In the genomic region with DNA sequence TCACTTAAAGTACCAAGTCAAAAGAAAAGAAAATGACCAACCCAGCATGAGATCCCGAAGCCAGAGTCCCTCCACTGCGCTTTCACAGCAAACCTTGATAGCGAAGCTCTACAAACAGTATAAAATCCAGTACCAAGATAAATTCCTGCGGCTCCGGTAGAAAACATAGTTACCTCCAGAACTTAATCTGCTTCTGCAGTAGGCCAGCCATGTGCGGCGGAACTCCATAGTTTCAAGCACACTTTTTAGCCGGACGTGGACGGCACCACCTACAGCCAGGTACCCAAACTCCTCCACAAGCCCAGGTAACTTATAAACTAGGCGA, we compare ENCODE assay signal across 9 mouse cellular contexts. TPM values are rescaled to one million over a fixed set of nuclear protein-coding genes. Genes with fewer than 3 reads are reported as not detected.
A peak's percentile ranks its signal among the peaks of the same experiment; 100 is the strongest.
DNase-seq lines count a peak whose midpoint lies in the region; ATAC-seq and TF ChIP-seq lines count a peak whose summit lies in the region.
"Had no signal": no experiment of that assay in that cellular context is flagged by ENCODE, and none has a peak within 500 bp of the region (broad histone marks: within the 10 kb centered on the region; RNA-seq: fewer than 3 reads in every experiment).

No protein-coding gene starts in this region.

- intact Hi-C loops in left cerebral cortex, postnatal 4 days (cut with DNase I), result no loop called here

- no peaks in the 10 kb centered on the region for H3K27me3 ChIP-seq in liver, adult 2 months (ENCODE audit: control insufficient read depth, insufficient read depth, low read length)
- no peaks in the 10 kb centered on the region for H3K27me3 ChIP-seq in embryonic facial prominence, embryonic 13.5 days
- H3K27me3 ChIP-seq in intestine, embryonic 15.5 days (replicated peaks), result no peaks in the 10 kb centered on the region
- H3K27me3 ChIP-seq in neural tube, embryonic 12.5 days (replicated peaks), result no peaks in the 10 kb centered on the region

- H3K4me3 ChIP-seq in liver, adult 2 months (ENCODE audit: insufficient read depth, low read depth, low read length), result peak overlapping the region; percentile 89
- peak overlapping the region; percentile 98 for H3K4me3 ChIP-seq in embryonic facial prominence, embryonic 13.5 days
- peak overlapping the region; percentile 71 for H3K4me3 ChIP-seq in intestine, embryonic 15.5 days (replicated peaks)
- peak overlapping the region; percentile 96 for H3K4me3 ChIP-seq in neural tube, embryonic 12.5 days

- no peaks in the 10 kb centered on the region for H3K9me3 ChIP-seq in embryonic facial prominence, embryonic 13.5 days
- H3K9me3 ChIP-seq in intestine, embryonic 15.5 days, result no peaks in the 10 kb centered on the region
- no peaks in the 10 kb centered on the region for H3K9me3 ChIP-seq in neural tube, embryonic 12.5 days

- TF ChIP-seq CTCF in liver, adult 2 months (IDR thresholded peaks at IDR 0.05; ENCODE audit: low read depth, low read length), result no peak

- DNase-seq in liver, adult 2 months (ENCODE audit: extremely low read depth, low read depth, low spot score), result no peak
- DNase-seq in liver, result no peak
- no peak for DNase-seq in urinary bladder, adult 18-20 months (ENCODE audit: low spot score in 2 of 2)
- DNase-seq in thymus, postnatal 25 days, result no peak
- DNase-seq in left cerebral cortex, postnatal 4 days, result no peak

- H3K4me2 ChIP-seq in embryonic facial prominence, embryonic 13.5 days, result peak overlapping the region; percentile 95
- H3K4me2 ChIP-seq in intestine, embryonic 15.5 days (replicated peaks), result peak overlapping the region; percentile 80
- peak overlapping the region; percentile 84 for H3K4me2 ChIP-seq in neural tube, embryonic 12.5 days (replicated peaks)

- ATAC-seq in embryonic facial prominence, embryonic 13.5 days (ENCODE audit: insufficient number of reproducible peaks, insufficient read depth, low FRiP score, low TSS enrichment, low read depth), result no peak
- peak; percentile 24; the same call in 1 of the 2 replicates for ATAC-seq in intestine, embryonic 15.5 days
- ATAC-seq in neural tube, embryonic 12.5 days (ENCODE audit: low FRiP score, low read depth), result no peak

- TF ChIP-seq POLR2A in liver, adult 2 months (IDR thresholded peaks at IDR 0.05; ENCODE audit: extremely low read depth, insufficient read depth, low read length), result no peak

- H3K9ac ChIP-seq in liver, adult 2 months (ENCODE audit: low read depth, low read length), result peak overlapping the region; percentile 88
- peak overlapping the region; percentile 96 for H3K9ac ChIP-seq in embryonic facial prominence, embryonic 13.5 days
- H3K9ac ChIP-seq in intestine, embryonic 15.5 days, result peak overlapping the region; percentile 85
- peak overlapping the region; percentile 97 for H3K9ac ChIP-seq in neural tube, embryonic 12.5 days

- H3K79me2 ChIP-seq in liver, adult 2 months (ENCODE audit: control insufficient read depth, insufficient read depth, low read length), result peaks cover 51% of the 10 kb centered on the region

- WGBS in liver, adult 2 months, result under 1% methylated on average over 11 of the region's 11 CpGs
- WGBS in embryonic facial prominence, embryonic 13.5 days, result under 1% methylated on average over 11 of the region's 11 CpGs
- WGBS in intestine, embryonic 15.5 days, result 0% methylated on average over 11 of the region's 11 CpGs
- under 1% methylated on average over 11 of the region's 11 CpGs for WGBS in neural tube, embryonic 12.5 days

- no peak overlapping the region for H3K27ac ChIP-seq in liver, adult 2 months (replicated peaks; ENCODE audit: insufficient read depth, low read depth, low read length)
- H3K27ac ChIP-seq in embryonic facial prominence, embryonic 13.5 days, result no peak overlapping the region
- H3K27ac ChIP-seq in intestine, embryonic 15.5 days, result peak overlapping the region; percentile 91; the same call in 1 of the 2 replicates
- H3K27ac ChIP-seq in neural tube, embryonic 12.5 days, result no peak overlapping the region

- no peaks in the 10 kb centered on the region for H3K36me3 ChIP-seq in liver, adult 2 months (ENCODE audit: control insufficient read depth, insufficient read depth, low read length)
- H3K36me3 ChIP-seq in embryonic facial prominence, embryonic 13.5 days, result no peaks in the 10 kb centered on the region
- no peaks in the 10 kb centered on the region for H3K36me3 ChIP-seq in intestine, embryonic 15.5 days
- no peaks in the 10 kb centered on the region; the same call in 1 of the 2 replicates for H3K36me3 ChIP-seq in neural tube, embryonic 12.5 days

- peaks cover 20% of the 10 kb centered on the region for H3K4me1 ChIP-seq in liver, adult 2 months (ENCODE audit: control insufficient read depth, insufficient read depth, low read length)
- H3K4me1 ChIP-seq in embryonic facial prominence, embryonic 13.5 days, result peaks cover 33% of the 10 kb centered on the region
- peaks cover 24% of the 10 kb centered on the region for H3K4me1 ChIP-seq in intestine, embryonic 15.5 days (replicated peaks)
- peaks cover 34% of the 10 kb centered on the region for H3K4me1 ChIP-seq in neural tube, embryonic 12.5 days

RNA-seq across cellular contexts. Expression of gene Usp7, which starts 54.8 kb away (rescaled TPM):
- 41.5 and 50.0 TPM in 2 replicates for total RNA-seq in liver, adult 2 months (2014; rRNA removed)
- polyA plus RNA-seq in liver, adult 2 months (2012; rRNA removed), result 10.6 and 12.5 TPM in 2 replicates
- 33.2 and 35.8 TPM in 2 replicates for polyA plus RNA-seq in embryonic facial prominence, embryonic 13.5 days (2015; fragmentation: Nextera tagmentation; extraction: Ambion mirVana)
- 22.6 and 25.5 TPM in 2 replicates for polyA plus RNA-seq in intestine, embryonic 15.5 days (2015; fragmentation: Nextera tagmentation; extraction: Ambion mirVana)
- 34.7 and 38.8 TPM in 2 replicates for polyA plus RNA-seq in neural tube, embryonic 12.5 days (2016; fragmentation: Nextera tagmentation; extraction: Ambion mirVana)
- total RNA-seq in left cerebral cortex, postnatal 4 days (2021), result 100 to 1,000 TPM; 184 to 190 TPM

RNA-seq across cellular contexts. Expression of gene Gm5767, which starts 56.7 kb away (rescaled TPM):
- not detected in 2 replicates for total RNA-seq in liver, adult 2 months (2014; rRNA removed)
- polyA plus RNA-seq in liver, adult 2 months (2012; rRNA removed), result 0.62 and 0.90 TPM in 2 replicates
- not detected in 2 replicates for polyA plus RNA-seq in embryonic facial prominence, embryonic 13.5 days (2015; fragmentation: Nextera tagmentation; extraction: Ambion mirVana)
- not detected in 2 replicates for polyA plus RNA-seq in intestine, embryonic 15.5 days (2015; fragmentation: Nextera tagmentation; extraction: Ambion mirVana)
- not detected in 2 replicates for polyA plus RNA-seq in neural tube, embryonic 12.5 days (2016; fragmentation: Nextera tagmentation; extraction: Ambion mirVana)
- total RNA-seq in left cerebral cortex, postnatal 4 days (2021), result not detected
- polyA plus RNA-seq: activated CD4-positive, CD25-positive, alpha-beta regulatory T cell, adult 4 months had no signal
